Mouse (Mus musculus) urinary bladder, postnatal 25 days (tissue): Measurements from ENCODE around the gene Ccdc34.
"Not testable (repeated sequence)": the region's sequence is repeated elsewhere in the genome, so short reads cannot be mapped to it uniquely, and the experiment has no call there.

Source experiments
- DNase-seq: peaks from one replicate; pipeline ENCODE4 v3.0.0; 2022; ENCODE audit warnings: low spot score

The Ccdc34 gene

GRCm38 (mm10) chr2:110077655-110078054, 60.0 kb downstream of the Ccdc34 start:
- DNase-seq, result no peak

GRCm38 (mm10) chr2:110080532-110080931, 62.9 kb downstream of the Ccdc34 start:
- no peak for DNase-seq

DNA sequence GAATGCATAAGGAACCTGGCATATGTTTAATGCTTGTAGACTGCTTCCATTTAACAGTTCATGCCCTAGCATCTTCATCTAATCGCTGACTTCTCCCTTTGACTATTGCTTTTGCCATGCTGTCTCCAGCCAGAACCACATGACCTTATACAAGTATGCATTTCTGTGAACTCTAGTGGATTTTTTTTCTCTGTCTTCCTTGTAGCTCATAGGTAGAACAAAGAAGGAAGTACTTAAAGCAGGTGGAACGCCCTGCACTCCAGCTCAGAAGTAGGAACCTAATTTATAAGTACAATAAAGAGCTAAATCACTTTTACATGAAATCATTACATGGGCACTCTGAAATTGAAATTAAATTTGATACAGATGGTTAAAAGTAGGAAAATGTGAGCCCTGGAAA, 65.4 kb downstream of the Ccdc34 start:
- DNase-seq, result no peak

GRCm38 (mm10) chr2:110085701-110086143, 68.1 kb downstream of the Ccdc34 start:
- no peak for DNase-seq

GRCm38 (mm10) chr2:110114133-110114532, 96.5 kb downstream of the Ccdc34 start:
- DNase-seq, result no peak

DNA sequence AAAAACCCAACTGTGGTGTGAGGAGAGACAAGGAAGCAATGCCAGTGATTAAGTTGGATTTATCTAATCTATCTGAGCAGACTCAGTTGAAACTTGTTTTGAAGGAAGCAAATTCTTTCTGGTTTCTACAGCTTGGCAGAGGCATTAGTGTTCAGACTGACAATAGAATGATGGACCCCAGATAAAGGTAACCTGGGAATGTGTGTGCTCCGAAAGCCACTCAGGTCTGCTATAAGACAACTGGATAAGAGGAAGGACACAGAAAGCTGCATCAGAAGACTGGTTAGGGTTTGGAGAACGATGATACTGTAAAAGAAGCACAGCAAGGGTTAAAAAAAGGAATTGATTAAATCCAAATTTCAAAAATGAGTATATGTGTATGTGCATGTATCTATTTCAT, 111.8 kb downstream of the Ccdc34 start:
- DNase-seq, result no peak

- DNase-seq, result no peak
These were observed 114.0 kb downstream of the Ccdc34 start for GRCm38 (mm10) chr2:110131573-110131972.

GRCm38 (mm10) chr2:110133356-110134115, 115.9 kb downstream of the Ccdc34 start:
- no peak for DNase-seq

- no peak for DNase-seq
These were observed 117.4 kb downstream of the Ccdc34 start for GRCm38 (mm10) chr2:110134765-110135594.

- no peak for DNase-seq
These were observed 119.7 kb downstream of the Ccdc34 start for GRCm38 (mm10) chr2:110137291-110137690.

- no peak for DNase-seq
These were observed 120.5 kb downstream of the Ccdc34 start for GRCm38 (mm10) chr2:110138096-110138495.

GRCm38 (mm10) chr2:110147980-110148379, 130.4 kb downstream of the Ccdc34 start:
- DNase-seq, result not testable (repeated sequence)

DNA sequence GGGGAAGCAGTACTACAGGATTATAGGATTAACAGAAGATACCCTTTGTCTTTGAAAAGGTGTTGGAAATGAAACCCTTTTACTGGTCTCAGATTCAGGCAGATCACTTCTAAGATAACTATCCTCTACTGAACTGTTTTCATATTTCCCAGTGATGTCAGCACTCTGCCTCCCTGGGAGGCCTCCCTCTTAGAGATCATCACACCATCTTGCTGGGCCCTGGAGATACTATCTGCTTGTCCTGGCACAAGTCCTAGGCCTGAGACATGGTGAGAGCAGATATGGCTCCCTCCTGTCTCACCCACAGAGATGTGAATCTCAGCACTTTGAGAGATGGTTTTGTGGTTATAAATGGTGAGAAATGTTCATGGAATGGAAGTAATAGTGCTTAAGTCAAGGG, 131.6 kb downstream of the Ccdc34 start:
- no peak for DNase-seq

- no peak for DNase-seq
These were observed 138.7 kb downstream of the Ccdc34 start for GRCm38 (mm10) chr2:110156321-110156720.

- no peak for DNase-seq
These were observed 147.4 kb downstream of the Ccdc34 start for GRCm38 (mm10) chr2:110165003-110165402.

DNA sequence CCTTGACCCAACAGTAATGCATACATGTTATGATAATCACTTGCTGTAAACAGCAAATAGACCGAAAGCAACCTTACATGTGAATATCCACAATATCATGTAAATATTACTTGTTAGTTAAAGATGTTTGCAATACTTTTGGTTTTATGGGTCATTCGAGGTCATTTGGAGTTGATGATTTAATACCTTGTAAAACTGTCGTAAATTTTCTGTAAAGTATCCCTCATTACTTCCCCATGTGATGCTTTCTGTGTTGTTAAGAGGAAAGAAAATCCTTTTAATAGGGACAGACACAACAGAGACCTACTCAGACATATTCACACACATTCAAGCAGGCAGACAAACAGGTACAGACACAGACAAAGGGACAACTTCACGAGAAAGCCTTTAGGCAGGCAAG, 150.1 kb downstream of the Ccdc34 start:
- DNase-seq, result no peak

DNA sequence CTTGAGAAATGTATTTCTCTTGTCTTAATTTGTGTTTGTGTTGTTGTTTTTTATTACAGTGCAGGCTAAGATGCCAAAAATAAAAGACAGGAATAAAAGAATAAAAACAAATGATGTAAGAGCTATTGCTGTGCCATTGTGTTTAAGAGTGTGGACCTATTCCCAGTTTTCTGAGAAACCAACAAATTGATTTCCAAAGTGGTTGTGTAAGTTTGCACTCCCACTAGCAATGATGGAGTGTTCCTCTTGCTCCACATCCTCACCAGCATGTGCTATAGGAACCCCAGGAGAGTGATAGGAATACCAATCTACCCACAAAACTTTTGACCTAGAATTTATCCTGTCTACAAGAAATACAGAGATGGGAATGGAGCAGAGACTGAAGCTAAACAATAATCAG, 150.7 kb downstream of the Ccdc34 start:
- DNase-seq, result no peak

GRCm38 (mm10) chr2:110172456-110172855, 154.8 kb downstream of the Ccdc34 start:
- DNase-seq, result no peak

DNA sequence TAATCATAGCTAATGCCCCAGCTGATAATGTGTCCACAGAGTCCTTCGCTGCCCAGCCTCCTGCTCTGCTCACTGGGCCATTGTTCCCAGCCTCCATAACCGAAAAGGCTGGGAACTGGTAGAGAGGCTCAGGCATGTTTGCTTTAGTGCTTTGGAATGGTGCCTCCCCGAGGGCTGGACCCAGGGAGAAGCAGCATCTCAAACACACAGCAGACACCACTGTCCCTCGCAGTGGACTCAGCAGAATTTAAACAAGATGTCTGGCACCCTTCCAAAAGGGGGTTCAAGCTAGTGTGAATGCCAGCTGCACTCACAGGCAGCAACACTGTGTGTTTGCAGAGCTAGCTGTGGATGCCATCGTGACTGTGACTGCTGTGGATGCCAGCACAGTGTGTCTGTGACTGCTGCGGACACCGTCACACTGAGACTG, 156.2 kb downstream of the Ccdc34 start:
- DNase-seq, result no peak

GRCm38 (mm10) chr2:110176761-110177400, 159.3 kb downstream of the Ccdc34 start:
- DNase-seq, result no peak

DNA sequence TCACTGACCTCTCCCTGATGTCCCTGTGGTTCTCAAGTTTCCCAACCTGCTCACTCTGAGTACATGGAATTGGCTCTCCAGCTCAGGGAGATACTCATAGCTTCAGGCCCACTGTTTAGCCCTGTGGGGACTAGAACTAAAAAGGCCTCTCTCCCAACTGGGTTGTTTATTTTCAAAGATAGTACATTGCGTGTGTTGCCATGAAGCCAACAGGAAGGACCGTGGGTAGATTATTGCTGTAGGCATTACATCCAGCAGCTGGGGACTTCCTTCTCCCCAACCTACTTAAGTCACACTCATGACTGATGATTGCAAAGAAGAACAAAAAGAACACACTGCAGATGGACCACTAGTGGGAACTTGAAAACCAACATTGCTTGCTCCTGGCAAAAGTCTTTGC, 159.8 kb downstream of the Ccdc34 start:
- DNase-seq, result no peak

- DNase-seq, result no peak
These were observed 160.3 kb downstream of the Ccdc34 start for GRCm38 (mm10) chr2:110177879-110178278.
